Mouse (Mus musculus) megakaryocyte-erythroid progenitor cell, adult 5-6 weeks (primary cell): ENCODE measurements around the gene Gm8229. TPM values are rescaled to one million over a fixed set of nuclear protein-coding genes. Genes with fewer than 3 reads are reported as not detected.
"Not testable (repeated sequence)": the region's sequence is repeated elsewhere in the genome, so short reads cannot be mapped to it uniquely, and the experiment has no call there.

ENCODE experiments used
- ATAC-seq: replicated peaks from 2 replicates; pipeline ENCODE4 v1.8.0; 2016; ENCODE audit warnings: mild to moderate bottlenecking, inconsistent platforms; ENCODE audit not compliant: severe bottlenecking, poor library complexity, low FRiP score, low TSS enrichment
- total RNA-seq, 2 experiments: library from RNA; stranded (forward) in 1 of 2; stranded (reverse) in 1 of 2; fragments of 200-1000, 215-1000 nt in 1 of 2; fragments of >200 nt in 1 of 2; fragmentation: Nextera tagmentation in 1 of 2; gene quantifications; 2 replicates each; pipeline ENCODE4 v1.2.3; 2014 to 2017

The Gm8229 gene
- not detected in 2 replicates for total RNA-seq (2014; fragmentation: Nextera tagmentation)
- not detected in 2 replicates for total RNA-seq (2017)

DNA sequence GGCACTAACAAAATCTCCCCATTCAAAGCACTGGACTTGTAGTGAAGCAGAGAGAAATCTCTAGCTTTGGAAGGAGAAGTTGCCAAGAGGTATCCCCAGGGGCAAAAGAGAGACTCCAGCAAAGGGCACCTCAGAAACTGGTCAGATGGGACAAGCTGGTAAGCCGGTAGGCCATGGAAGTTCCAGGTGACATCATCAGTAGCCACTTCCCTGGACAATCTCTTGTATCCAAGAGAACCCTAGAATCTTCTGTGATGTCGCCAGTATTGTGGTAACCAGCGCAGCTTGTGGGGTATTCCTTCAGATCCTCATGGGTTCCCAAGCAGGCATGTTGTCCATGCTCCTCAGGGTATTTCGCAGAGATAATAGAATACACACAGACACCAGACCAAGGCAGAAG lies at the start of gene Gm8229:
Gene Gm8229, plus strand, starts transcription at position 301 of the 400 bp plus-strand sequence.
- not testable (repeated sequence) for ATAC-seq

DNA sequence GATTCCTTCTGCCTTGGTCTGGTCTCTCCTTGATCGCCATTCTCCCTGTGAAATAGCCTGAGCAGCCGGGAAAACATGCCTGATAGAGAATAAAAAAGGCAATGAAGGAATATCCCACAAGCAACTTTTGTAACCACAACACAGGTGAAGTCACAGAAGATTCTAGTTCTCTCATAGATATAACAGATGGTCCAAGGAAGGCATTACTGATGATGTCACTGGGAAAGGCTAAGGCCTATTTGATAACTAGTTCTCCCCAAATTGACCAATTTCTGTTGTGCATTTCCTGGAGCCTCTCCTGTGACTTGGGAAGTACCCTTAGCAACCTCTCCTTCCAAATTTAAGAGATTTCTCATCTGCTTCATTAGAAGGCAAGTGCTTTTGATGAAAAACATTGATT lies 26.7 kb upstream of the Gm8229 start, which contains the start of gene Gm5930:
Gene Gm5930, minus strand, starts transcription at position 101 of the 400 bp plus-strand sequence.
- ATAC-seq = not testable (repeated sequence)

DNA sequence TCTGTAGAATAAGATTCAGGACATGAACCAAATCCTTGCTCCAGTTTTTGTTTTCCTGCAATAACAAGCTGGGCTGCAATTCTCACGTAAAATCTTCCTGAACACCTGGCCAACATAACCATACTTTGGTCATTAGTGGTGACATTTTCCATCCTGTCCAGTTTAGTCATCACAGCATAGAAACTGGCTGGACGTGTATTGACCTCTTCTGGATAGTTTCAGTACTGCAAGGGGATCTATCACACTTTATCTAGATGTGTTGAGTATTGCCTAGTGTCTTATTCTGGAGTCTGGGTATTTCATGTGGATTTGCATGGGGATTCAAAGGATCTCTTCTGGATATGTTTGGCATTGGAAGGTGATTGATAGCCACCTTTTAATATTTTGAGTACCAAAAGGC lies 3.7 kb upstream of the Gm8229 start:
- ATAC-seq = not testable (repeated sequence)

DNA sequence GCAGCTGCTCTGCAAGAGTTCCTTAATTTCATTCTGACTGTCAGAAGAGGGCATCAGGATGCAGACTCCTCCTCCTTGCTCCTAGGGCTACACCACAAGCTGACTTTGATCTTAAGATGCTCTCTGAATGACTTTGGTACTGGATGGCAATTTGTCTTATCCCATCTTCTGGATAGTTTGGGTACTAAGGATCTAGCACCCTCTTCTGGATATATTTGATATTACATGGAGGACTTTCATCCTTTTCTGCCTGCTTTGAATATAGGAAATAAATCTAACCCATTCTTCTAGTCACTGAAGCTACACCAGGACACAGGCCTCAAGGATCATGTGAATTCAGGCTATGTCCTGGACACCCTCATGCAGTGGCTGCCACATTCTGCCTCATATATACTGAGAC lies 2.9 kb upstream of the Gm8229 start:
- ATAC-seq = not testable (repeated sequence)

DNA sequence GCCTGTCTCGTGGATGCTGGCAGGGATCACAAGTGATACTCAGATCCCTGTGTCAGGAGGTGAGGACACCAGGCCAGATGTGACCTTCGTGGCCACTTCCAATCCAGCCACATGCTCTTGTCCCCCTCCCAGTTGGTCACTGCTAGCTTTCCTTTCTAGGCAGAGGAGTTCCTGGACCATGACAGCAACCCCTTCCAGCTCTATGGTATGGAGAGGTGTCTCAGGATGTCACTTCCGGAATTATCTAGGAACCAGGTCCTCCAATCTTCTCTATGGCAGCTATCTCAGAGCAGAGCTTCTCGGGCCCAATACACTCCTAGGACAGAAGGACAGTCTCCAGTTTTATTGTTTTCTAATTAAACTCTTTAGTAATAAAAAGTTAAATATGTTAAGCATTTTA lies 19.1 kb downstream of the Gm8229 start:
- ATAC-seq = not testable (repeated sequence)

DNA sequence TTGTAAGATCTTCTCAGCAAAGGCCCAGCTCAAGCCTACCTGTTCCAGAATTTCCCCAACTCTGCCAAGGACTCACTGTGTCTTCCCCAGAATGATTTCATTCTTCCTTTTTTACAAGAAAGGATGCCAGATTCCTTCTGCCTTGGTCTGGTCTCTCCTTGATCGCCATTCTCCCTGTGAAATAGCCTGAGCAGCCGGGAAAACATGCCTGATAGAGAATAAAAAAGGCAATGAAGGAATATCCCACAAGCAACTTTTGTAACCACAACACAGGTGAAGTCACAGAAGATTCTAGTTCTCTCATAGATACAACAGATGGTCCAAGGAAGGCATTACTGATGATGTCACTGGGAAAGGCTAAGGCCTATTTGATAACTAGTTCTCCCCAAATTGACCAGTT lies 45.4 kb downstream of the Gm8229 start, which contains the start of gene Gm3371:
Gene Gm3371, minus strand, starts transcription at position 101 of the 400 bp plus-strand sequence.
- ATAC-seq = not testable (repeated sequence)

Other genes starting within 250 kb of the Gm8229 start
- not detected in 2 replicates for gene Gm3327, start 241.5 kb upstream of the Gm8229 start, total RNA-seq (2014; fragmentation: Nextera tagmentation)
- not detected in 2 replicates for gene Gm3327, start 241.5 kb upstream of the Gm8229 start, total RNA-seq (2017)
- not detected in 2 replicates for gene Gm8212, start 167.7 kb upstream of the Gm8229 start, total RNA-seq (2014; fragmentation: Nextera tagmentation)
- not detected in 2 replicates for gene Gm8212, start 167.7 kb upstream of the Gm8229 start, total RNA-seq (2017)
- not detected in 2 replicates for gene 4930503E14Rik, start 152.1 kb upstream of the Gm8229 start, total RNA-seq (2014; fragmentation: Nextera tagmentation)
- not detected in 2 replicates for gene 4930503E14Rik, start 152.1 kb upstream of the Gm8229 start, total RNA-seq (2017)
- not detected in 2 replicates for gene Gm8220, start 79.8 kb upstream of the Gm8229 start, total RNA-seq (2014; fragmentation: Nextera tagmentation)
- not detected in 2 replicates for gene Gm8220, start 79.8 kb upstream of the Gm8229 start, total RNA-seq (2017)
- not detected in 2 replicates for gene Gm5930, start 26.8 kb upstream of the Gm8229 start, total RNA-seq (2014; fragmentation: Nextera tagmentation)
- gene Gm5930, start 26.8 kb upstream of the Gm8229 start, total RNA-seq (2017) = not detected in 2 replicates
- gene Gm3371, start 45.3 kb downstream of the Gm8229 start, total RNA-seq (2014; fragmentation: Nextera tagmentation) = not detected in 2 replicates
- gene Gm3371, start 45.3 kb downstream of the Gm8229 start, total RNA-seq (2017) = not detected in 2 replicates
- gene Gm8232, start 68.3 kb downstream of the Gm8229 start, total RNA-seq (2014; fragmentation: Nextera tagmentation) = not detected in 2 replicates
- gene Gm8232, start 68.3 kb downstream of the Gm8229 start, total RNA-seq (2017) = not detected in 2 replicates
- gene BC061237, start 127.1 kb downstream of the Gm8229 start, total RNA-seq (2014; fragmentation: Nextera tagmentation) = not detected in 2 replicates
- gene BC061237, start 127.1 kb downstream of the Gm8229 start, total RNA-seq (2017) = not detected in 2 replicates
- not detected in 2 replicates for gene Gm17093, start 152.9 kb downstream of the Gm8229 start, total RNA-seq (2014; fragmentation: Nextera tagmentation)
- not detected in 2 replicates for gene Gm17093, start 152.9 kb downstream of the Gm8229 start, total RNA-seq (2017)
- not detected in 2 replicates for gene Gm8247, start 217.8 kb downstream of the Gm8229 start, total RNA-seq (2014; fragmentation: Nextera tagmentation)
- not detected in 2 replicates for gene Gm8247, start 217.8 kb downstream of the Gm8229 start, total RNA-seq (2017)